Mouse (Mus musculus): Measurements from ENCODE around the gene Thsd4. TPM values are rescaled to one million over a fixed set of nuclear protein-coding genes. Genes with fewer than 3 reads are reported as not detected.
A peak's percentile ranks its signal among the peaks of the same experiment; 100 is the strongest.

The Thsd4 gene
- polyA plus RNA-seq, 1 experiment from 2014 or later, result 6.0 TPM

- Histone ChIP-seq H3K27me3 (no peaks in the 10 kb centered on the region), H3K4me3 (no peak overlapping the region)
- no peak for ATAC-seq
These were observed 284.2 kb downstream of the Thsd4 start for GRCm38 (mm10) chr9:60237667-60238066.

GRCm38 (mm10) chr9:60236155-60236554, 285.7 kb downstream of the Thsd4 start:
- H3K4me1 ChIP-seq, result peaks cover 10% of the 10 kb centered on the region; the same call in 1 of the 2 replicates
- no peaks in the 10 kb centered on the region for H3K9me3 ChIP-seq (replicated peaks)
- no peak overlapping the region for H3K4me2 ChIP-seq
- H3K27ac ChIP-seq, result no peak overlapping the region
- ATAC-seq, result no peak
- H3K36me3 ChIP-seq (ENCODE audit: poor library complexity, severe bottlenecking), result no peaks in the 10 kb centered on the region
- 73% methylated on average over 9 of the region's 9 CpGs for WGBS
- no peaks in the 10 kb centered on the region for H3K27me3 ChIP-seq
- no peak overlapping the region for H3K9ac ChIP-seq
- H3K4me3 ChIP-seq, result no peak overlapping the region

More at GRCm38 (mm10) chr9:60237667-60238066, 284.2 kb downstream of the Thsd4 start:
- no peaks in the 10 kb centered on the region for H3K36me3 ChIP-seq (ENCODE audit: poor library complexity, severe bottlenecking)
- WGBS, result 38% methylated on average over 4 of the region's 4 CpGs
- no peak overlapping the region for H3K27ac ChIP-seq
- H3K4me1 ChIP-seq, result 0 out of 2 replicates have a peak, but pooled peaks cover under 1% of the 10 kb centered on the region
- no peaks in the 10 kb centered on the region for H3K9me3 ChIP-seq (replicated peaks)
- no peak overlapping the region for H3K4me2 ChIP-seq
- no peak overlapping the region for H3K9ac ChIP-seq

- Histone ChIP-seq H3K4me1 (peaks cover 10% of the 10 kb centered on the region; the same call in 1 of the 2 replicates), H3K36me3 (ENCODE audit: poor library complexity, severe bottlenecking) (no peaks in the 10 kb centered on the region)
- 44% methylated on average over 8 of the region's 8 CpGs for WGBS
These were observed 287.4 kb downstream of the Thsd4 start for GRCm38 (mm10) chr9:60234233-60235115.

GRCm38 (mm10) chr9:60231981-60232881, 289.6 kb downstream of the Thsd4 start:
- Histone ChIP-seq H3K36me3 (ENCODE audit: poor library complexity, severe bottlenecking) (no peaks in the 10 kb centered on the region), H3K27me3 (no peaks in the 10 kb centered on the region), H3K4me2 (no peak overlapping the region), H3K4me3 (no peak overlapping the region), H3K27ac (no peak overlapping the region; the same call in 1 of the 2 replicates), H3K9me3 (replicated peaks) (no peaks in the 10 kb centered on the region), H3K9ac (no peak overlapping the region), H3K4me1 (peaks cover 10% of the 10 kb centered on the region)
- 63% methylated on average over 9 of the region's 9 CpGs for WGBS
- ATAC-seq, result no peak

More at GRCm38 (mm10) chr9:60234233-60235115, 287.4 kb downstream of the Thsd4 start:
- Histone ChIP-seq H3K27ac (0 out of 2 replicates have a peak overlapping the region, but pooled peaks have one; percentile 20), H3K4me2 (no peak overlapping the region), H3K9me3 (replicated peaks) (no peaks in the 10 kb centered on the region), H3K27me3 (no peaks in the 10 kb centered on the region), H3K9ac (no peak overlapping the region), H3K4me3 (no peak overlapping the region)
- peak; percentile 74; the same call in 1 of the 2 replicates for ATAC-seq

DNA sequence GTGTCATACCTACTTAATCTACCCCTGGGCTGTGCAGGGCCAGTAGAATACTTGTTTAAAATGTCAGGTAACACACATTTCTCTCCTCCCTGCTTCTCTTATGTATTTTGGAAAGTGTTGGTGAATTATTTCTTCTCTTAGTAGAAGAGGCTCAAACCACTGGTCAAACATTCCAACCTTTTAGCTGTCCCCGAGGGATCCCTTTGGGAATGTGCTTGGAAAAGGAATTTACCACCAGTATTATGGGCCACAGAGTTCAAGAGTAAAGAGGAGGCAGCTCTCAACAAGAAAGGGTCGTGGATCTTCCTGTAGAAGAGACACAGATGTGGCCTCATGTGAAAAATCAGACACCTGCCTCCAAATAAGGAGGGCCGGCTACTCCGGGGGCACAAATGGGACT, 292.4 kb downstream of the Thsd4 start:
- Histone ChIP-seq H3K36me3 (ENCODE audit: poor library complexity, severe bottlenecking) (no peaks in the 10 kb centered on the region), H3K9ac (no peak overlapping the region), H3K27ac (no peak overlapping the region), H3K4me1 (peaks cover 14% of the 10 kb centered on the region), H3K9me3 (replicated peaks) (no peaks in the 10 kb centered on the region), H3K4me3 (no peak overlapping the region), H3K27me3 (no peaks in the 10 kb centered on the region), H3K4me2 (no peak overlapping the region)
- no peak for ATAC-seq
- 85% methylated on average over 4 of the region's 4 CpGs for WGBS

DNA sequence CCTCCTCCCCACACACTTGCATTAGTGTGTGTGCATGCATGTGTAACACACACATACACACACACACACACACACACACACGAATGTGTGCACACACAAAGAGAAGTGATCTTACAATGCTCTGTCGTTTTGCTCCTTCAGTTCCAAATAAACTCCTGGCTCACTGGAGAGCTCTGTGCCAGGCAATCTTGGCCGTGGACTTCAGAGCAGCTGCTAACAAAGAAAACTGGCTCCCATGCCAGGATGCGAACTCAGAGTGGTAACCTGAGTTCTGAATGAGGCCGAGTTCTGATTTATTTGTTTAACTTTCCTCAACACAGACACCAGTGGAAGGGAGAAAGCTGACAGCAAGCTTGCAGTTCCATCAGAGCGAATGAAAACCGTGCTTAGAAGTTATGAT, 294.1 kb downstream of the Thsd4 start:
- H3K9me3 ChIP-seq (replicated peaks), result no peaks in the 10 kb centered on the region
- no peak overlapping the region for H3K4me2 ChIP-seq
- H3K27ac ChIP-seq, result no peak overlapping the region
- no peak overlapping the region for H3K9ac ChIP-seq
- WGBS, result 74% methylated on average over 7 of the region's 7 CpGs
- no peaks in the 10 kb centered on the region for H3K36me3 ChIP-seq (ENCODE audit: poor library complexity, severe bottlenecking)
- no peaks in the 10 kb centered on the region for H3K27me3 ChIP-seq
- H3K4me3 ChIP-seq, result no peak overlapping the region
- ATAC-seq, result no peak
- peaks cover 29% of the 10 kb centered on the region for H3K4me1 ChIP-seq

GRCm38 (mm10) chr9:60226679-60227078, 295.2 kb downstream of the Thsd4 start:
- Histone ChIP-seq H3K4me3 (no peak overlapping the region), H3K36me3 (ENCODE audit: poor library complexity, severe bottlenecking) (no peaks in the 10 kb centered on the region), H3K27me3 (no peaks in the 10 kb centered on the region), H3K4me2 (no peak overlapping the region), H3K4me1 (peaks cover 19% of the 10 kb centered on the region), H3K9me3 (replicated peaks) (no peaks in the 10 kb centered on the region), H3K27ac (no peak overlapping the region), H3K9ac (no peak overlapping the region)
- WGBS, result 83% methylated on average over 4 of the region's 4 CpGs
- ATAC-seq, result no peak

GRCm38 (mm10) chr9:60226155-60226554, 295.7 kb downstream of the Thsd4 start:
- peaks cover 19% of the 10 kb centered on the region for H3K4me1 ChIP-seq
- WGBS, result 87% methylated on average over 14 of the region's 14 CpGs
- H3K9me3 ChIP-seq (replicated peaks), result no peaks in the 10 kb centered on the region
- no peak for ATAC-seq
- H3K27ac ChIP-seq, result no peak overlapping the region
- no peaks in the 10 kb centered on the region for H3K27me3 ChIP-seq
- no peak overlapping the region for H3K4me3 ChIP-seq
- no peak overlapping the region for H3K9ac ChIP-seq
- H3K4me2 ChIP-seq, result no peak overlapping the region
- no peaks in the 10 kb centered on the region for H3K36me3 ChIP-seq (ENCODE audit: poor library complexity, severe bottlenecking)

DNA sequence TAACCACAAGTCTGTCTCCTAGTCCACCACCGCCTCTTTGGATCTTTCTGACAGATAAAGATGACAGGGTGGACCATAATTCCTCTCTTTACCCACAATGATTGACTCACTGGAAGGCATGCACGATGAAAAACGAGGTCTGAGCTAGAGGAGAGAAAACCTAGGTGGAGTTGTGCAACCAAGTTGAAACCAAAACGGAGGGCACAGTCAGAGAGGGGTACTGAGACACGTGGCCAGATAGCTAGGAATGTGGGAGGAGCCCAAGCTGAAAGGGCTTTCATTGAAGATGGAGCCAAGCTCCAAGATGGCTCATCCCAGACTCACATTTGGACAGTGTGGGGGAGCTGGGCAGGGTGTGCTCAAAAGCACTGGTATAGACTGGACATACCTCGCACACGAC, 296.4 kb downstream of the Thsd4 start:
- Histone ChIP-seq H3K36me3 (ENCODE audit: poor library complexity, severe bottlenecking) (no peaks in the 10 kb centered on the region), H3K4me1 (peaks cover 19% of the 10 kb centered on the region), H3K9me3 (replicated peaks) (no peaks in the 10 kb centered on the region), H3K27ac (peak overlapping the region; percentile 75; the same call in 1 of the 2 replicates), H3K4me2 (no peak overlapping the region), H3K4me3 (no peak overlapping the region), H3K27me3 (no peaks in the 10 kb centered on the region), H3K9ac (no peak overlapping the region)
- ATAC-seq, result no peak
- 85% methylated on average over 7 of the region's 7 CpGs for WGBS

DNA sequence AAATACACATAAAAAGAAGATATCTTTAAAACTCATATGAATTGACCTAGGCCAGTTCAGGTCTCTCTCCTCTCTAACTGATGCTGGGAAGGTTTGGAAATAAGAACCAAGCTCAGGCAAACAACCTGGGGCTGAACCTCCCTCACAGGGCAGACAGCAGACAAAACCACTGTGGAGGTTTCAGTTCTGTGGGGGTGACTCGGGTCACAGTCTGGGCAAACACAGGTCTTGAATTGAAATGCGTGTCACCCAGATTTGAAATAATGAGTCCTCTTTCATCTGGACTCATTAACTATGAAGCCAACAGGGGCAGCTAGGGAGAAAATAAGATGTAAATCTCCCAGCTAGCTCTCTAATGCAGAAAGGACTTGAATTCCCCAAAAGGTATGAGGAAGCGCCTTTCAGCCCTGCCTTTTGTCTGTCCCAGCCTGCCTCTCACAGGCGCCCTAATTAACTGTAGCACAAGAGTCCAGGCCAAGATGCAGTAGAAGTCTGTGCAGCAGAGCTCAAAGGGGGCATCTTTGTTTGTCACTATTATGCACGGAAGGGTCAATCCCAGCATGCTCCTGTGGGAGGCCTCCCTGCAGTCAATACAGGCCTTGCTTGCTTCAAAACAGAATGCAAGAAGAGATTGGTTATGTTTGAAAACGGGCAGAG, 297.7 kb downstream of the Thsd4 start:
- 4% methylated on average over 6 of the region's 6 CpGs for WGBS
- Histone ChIP-seq H3K36me3 (ENCODE audit: poor library complexity, severe bottlenecking) (no peaks in the 10 kb centered on the region), H3K4me1 (peaks cover 19% of the 10 kb centered on the region), H3K27ac (peak overlapping the region; percentile 75), H3K4me3 (no peak overlapping the region), H3K9me3 (replicated peaks) (no peaks in the 10 kb centered on the region), H3K4me2 (no peak overlapping the region), H3K27me3 (no peaks in the 10 kb centered on the region), H3K9ac (no peak overlapping the region)
- peak; percentile 82 for ATAC-seq

- Histone ChIP-seq H3K27ac (no peak overlapping the region), H3K4me1 (peaks cover 19% of the 10 kb centered on the region), H3K9me3 (replicated peaks) (no peaks in the 10 kb centered on the region), H3K36me3 (ENCODE audit: poor library complexity, severe bottlenecking) (no peaks in the 10 kb centered on the region), H3K27me3 (no peaks in the 10 kb centered on the region), H3K9ac (no peak overlapping the region), H3K4me3 (no peak overlapping the region), H3K4me2 (no peak overlapping the region)
- no peak for ATAC-seq
- WGBS, result 92% methylated on average over 2 of the region's 2 CpGs
These were observed 301.4 kb downstream of the Thsd4 start for GRCm38 (mm10) chr9:60220431-60220830.
